Mouse (Mus musculus) spleen, postnatal 14 days (tissue): ENCODE measurements around the gene Cdhr5.
A peak's percentile ranks its signal among the peaks of the same experiment; 100 is the strongest.

Experiments
- DNase-seq, 2 experiments: peaks; one replicate each; pipeline ENCODE4 v3.0.0; 2021 to 2022; ENCODE audit warnings: low spot score in 2 of 2

Cdhr5 gene

DNA sequence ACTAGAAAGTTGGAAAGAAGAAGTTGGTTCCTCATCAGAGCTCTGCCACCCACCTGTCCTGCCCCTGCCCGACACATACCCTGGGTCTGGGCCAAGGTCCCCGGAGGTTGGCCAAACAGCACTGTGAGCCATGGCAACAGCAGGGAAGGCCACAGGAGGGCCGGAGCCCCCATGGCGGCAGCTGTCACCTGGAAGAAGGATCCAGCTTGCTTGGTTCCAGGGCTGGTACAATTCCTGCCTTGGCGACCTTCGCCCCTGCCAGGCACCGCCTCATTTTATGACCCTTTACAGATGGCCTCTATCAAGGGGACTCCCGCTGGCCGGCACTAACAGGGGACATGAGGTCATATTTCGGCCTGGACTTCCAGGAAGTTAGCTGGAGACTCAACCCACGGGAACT, at the start of gene Cdhr5:
Gene Cdhr5 (minus strand): TSS at position 241 of the 400 bp plus-strand sequence.
- no peak for DNase-seq

DNA sequence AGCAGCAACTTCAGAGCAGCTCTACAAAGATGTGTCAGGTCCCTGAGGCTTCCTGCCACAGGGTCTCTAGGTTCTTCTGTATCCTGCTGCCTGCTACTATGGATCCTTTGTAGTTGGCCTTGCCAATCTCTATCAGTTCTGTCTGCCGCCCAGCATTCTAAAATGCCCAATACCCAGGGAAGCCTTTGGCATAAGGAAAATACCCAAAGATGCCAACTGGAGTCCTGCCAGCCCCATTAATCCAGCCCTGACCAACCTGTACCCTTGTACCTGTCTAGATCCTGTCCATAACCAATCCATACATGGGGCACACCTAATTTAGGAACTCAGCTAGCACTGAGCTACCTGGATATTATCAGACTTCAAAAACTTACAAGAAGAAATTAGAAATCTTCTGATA, 48.1 kb upstream of the Cdhr5 start:
- DNase-seq: no peak

DNA sequence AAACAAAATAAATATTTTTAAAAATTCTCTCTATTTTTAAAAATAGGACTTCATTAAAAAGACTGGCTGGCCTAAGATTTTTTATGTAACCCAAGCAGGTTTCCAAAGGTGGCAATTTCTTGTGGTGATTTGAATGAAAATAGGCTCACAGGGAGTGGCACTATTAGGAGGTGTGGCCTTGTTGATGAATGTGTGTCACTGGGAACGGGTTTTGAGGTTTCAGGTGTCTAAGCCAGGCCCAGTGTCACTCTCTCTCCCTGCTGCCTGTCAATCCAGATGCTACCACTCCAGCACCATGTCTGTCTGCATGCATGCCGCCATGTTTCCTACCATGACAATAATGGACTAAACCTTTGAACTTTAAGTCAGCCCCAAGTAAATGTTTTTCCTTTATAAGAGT, 42.9 kb upstream of the Cdhr5 start:
- DNase-seq: no peak

DNA sequence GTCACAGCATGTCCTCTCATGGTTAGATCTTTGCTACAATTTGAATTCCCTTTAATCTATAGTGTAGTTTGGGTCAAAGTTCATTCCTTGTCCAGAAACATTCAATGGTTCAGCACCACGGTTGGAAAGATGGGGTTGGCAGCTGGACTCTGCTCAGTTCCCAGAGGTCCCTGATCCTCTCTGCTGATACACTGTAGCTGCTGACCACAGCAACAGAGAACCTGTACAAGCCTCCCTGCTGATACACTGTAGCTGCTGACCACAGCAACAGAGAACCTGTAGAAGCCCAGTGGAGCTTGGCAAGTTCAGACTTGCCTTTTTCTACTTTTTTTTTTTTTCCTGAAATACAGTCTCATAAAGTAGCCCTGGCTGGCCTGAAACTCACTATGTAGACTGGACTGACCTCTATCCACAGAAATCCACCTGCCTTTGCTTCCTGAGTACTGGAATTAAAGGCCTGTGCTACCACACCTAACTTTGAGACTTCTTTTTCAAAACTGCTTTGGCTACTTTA, 41.1 kb upstream of the Cdhr5 start:
- no peak for DNase-seq

DNA sequence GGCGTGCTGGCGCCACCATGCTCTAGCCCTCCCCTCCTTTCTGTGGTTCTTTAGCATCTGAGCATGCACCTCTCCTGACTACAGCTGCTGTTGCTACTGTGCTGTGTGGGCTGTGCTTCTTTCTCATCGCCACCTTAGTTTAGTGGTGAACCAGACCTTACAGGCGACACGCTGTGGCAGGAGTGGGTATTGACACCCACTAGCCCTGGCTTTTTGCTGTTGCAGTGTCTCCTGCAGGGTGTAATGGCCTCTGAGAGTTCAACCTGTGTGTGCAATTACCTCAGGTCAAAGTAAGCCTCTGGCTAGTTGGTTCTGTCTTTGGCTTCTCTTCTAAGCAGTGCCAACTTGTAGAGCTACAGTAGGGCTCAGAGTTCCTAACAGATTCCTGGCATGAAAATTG, 39.4 kb upstream of the Cdhr5 start:
- peak in 1 of 2 experiments; percentile 58 for DNase-seq

DNA sequence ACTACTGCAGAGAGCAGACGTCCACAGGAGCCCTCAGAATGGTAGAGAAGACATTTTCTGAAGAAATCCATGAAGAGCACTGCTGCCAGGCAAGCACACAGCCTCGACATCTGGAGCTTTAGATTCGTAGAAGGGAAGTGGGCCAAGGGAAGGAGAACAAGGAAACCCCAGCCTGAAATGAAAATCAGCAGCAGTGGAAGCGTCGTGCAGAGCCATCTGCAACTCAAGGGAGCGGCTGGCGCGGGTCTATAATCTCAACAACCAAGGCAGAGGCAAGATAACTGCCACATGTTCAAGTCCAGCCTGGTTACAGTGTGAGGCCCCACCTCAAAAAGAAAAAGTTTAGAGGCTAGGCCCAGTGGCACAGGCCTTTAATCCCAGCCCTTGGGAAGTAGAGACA, 38.5 kb upstream of the Cdhr5 start:
- no peak for DNase-seq

DNA sequence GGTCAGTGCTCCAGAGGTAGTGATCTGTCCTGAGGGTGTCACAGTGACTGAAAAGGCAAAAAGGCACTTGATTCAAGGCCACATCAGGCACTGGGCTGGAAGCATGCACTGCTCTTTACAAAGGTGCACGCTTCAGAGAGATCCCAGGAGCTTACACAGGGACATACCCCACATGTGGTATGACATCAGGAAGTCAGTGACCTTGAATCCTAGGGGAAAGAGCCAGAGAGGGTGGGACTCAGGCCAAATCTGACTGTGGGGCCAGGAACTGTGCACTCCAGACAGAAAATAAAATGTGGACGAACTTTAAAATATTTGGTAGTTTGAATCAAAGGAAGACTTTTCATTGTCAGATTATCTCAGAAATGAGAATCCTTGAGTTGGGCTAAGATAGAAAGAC, 37.8 kb upstream of the Cdhr5 start:
- DNase-seq: no peak

DNA sequence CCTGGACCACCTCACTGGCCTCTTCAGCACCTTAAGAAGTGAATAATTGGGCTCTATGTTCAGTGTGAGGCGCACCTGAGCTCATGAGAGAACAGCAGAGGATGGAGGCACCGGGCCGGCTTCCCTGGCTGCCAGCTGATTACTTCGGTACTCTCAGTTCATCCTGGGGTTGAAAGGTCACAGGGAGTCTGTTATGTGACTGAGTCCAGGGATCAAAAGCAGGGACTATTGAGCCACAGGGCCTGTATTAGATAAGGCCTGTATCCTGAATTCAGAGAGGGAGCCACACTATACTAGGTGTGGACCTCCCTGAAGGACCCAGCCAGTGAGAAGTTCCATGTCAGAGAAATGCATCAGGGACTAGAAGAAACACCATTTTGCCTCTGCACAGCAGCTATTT, 28.0 kb upstream of the Cdhr5 start:
- no peak for DNase-seq

DNA sequence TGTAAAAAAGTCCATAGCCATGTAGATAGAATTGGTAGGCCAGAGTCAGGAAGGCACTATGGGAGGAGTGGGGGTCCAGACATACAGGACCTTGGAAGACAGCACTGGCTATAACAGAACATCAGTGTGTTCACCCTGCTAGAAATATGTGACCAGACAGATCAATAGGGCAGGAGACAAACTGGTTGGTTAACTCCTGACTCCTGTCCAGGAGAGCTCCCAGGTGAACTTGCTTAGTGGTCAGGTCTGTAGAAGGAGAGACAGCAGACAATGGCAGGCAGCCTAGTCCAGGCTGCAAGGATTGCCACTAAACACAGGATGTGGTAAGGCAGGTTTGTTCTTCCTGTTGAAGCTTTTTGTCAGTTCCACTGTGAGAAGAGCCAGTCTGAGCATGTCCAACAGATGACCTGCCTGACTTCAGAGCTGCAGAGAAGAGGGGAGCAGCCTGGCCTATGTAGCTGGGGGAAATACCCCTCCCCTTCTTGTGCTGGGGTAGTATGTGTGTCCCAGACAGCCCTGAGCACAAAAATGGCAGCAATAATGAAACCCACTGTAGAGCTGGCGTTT, 26.2 kb upstream of the Cdhr5 start:
- no peak for DNase-seq

DNA sequence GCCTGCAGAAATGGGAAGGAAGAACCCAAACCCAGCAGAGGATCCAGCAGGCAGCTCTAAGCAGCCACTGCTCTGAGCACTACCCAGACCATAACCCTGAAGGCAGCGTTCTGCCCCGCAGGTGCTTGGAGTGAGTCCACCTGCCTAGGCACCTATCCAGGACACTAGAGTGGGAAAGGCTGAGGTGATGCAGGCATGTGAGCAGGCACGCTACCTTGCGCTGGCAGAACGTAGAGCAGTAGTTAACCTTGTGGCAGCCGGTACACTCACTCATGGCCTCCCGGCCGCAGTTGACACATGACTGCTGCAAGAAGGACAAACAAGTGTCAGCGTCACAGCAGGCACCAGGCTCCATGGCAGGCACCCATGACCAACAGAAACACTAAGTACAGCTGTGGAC, 24.8 kb upstream of the Cdhr5 start:
- no peak for DNase-seq

DNA sequence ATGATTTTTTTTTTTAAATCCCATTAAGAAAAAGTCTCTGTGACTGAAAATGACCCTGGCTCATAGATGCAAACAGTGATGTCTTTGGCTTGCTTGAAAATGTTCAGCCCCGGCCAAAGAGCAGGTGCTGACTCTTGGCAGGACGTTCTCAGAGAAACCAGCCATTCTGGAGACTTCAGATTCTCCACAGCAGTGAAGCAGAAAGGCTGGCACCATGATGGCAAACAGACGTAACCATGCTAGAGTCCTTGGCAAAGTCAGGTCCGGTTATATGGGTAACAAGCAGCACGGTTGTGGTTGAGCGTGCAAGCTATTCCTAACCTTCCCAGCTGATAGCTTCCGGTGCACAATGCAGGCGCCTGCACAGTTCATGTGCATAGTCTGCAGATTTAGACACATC, 22.6 kb upstream of the Cdhr5 start:
- DNase-seq: no peak

DNA sequence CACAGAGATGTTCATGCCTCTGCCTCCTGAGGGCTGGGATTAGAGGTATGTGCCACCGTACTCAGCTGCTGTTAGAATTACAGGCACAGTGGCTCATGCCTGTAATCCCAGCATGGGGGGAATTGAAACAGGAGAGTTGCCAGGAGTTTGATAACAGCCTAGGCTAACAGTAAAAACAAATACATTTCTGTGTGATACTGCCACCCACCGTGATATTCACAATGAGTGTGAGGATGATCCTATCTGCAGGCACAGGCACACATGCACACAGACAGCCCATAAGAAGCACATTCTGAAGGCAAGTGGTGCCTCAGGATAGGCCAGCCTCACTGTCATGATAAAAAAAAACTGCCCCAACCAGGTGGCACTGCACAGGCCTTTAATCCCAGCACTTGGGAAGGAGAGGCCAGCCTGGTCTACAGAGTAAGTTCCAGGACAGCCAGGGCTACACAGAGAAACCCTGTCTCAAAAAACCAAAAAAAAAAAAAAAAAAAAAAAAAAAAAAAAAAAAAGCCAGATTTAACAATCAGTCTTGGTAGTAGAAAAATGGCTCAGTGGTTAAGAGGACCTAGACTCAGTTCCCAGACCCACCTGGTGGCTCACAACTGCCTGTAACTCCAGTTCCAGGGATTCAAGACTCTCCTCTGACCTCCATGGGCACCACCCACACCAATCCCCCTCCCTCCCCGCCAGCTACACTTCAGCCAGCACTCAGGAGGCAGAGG, 21.5 kb upstream of the Cdhr5 start:
- DNase-seq: no peak

DNA sequence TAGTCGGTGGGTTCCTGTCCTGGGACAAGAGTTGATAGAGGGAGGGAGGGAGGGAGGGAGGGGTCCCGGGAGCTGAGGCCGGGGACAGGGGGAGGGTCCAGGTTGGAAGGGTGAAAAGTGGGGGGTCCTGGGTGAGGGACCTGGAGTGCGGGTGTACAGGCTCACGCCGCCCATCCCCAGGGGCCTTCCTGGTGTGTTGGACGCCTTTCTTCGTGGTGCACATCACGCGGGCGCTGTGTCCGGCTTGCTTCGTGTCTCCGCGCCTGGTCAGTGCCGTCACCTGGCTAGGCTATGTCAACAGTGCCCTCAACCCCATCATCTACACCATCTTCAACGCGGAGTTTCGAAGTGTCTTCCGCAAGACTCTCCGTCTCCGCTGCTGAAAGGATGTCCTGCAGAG, 17.9 kb upstream of the Cdhr5 start:
- DNase-seq: no peak

DNA sequence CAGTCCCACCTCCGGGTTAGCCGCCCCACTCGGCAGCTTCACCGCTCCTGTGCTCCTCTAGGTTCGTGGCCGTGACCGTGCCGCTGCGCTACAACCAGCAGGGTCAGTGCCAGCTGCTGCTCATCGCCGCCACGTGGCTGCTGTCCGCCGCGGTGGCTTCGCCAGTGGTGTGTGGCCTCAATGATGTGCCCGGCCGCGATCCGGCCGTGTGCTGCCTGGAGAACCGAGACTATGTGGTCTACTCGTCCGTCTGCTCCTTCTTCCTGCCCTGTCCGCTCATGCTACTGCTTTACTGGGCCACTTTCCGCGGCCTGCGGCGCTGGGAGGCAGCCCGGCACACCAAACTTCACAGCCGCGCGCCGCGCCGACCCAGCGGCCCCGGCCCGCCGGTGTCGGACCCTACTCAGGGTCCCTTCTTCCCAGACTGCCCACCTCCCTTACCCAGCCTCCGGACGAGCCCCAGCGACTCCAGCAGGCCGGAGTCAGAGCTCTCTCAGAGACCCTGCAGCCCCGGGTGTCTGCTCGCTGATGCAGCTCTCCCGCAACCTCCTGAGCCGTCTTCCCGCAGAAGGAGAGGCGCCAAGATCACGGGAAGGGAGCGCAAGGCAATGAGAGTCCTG, 17.4 kb upstream of the Cdhr5 start:
- no peak for DNase-seq

DNA sequence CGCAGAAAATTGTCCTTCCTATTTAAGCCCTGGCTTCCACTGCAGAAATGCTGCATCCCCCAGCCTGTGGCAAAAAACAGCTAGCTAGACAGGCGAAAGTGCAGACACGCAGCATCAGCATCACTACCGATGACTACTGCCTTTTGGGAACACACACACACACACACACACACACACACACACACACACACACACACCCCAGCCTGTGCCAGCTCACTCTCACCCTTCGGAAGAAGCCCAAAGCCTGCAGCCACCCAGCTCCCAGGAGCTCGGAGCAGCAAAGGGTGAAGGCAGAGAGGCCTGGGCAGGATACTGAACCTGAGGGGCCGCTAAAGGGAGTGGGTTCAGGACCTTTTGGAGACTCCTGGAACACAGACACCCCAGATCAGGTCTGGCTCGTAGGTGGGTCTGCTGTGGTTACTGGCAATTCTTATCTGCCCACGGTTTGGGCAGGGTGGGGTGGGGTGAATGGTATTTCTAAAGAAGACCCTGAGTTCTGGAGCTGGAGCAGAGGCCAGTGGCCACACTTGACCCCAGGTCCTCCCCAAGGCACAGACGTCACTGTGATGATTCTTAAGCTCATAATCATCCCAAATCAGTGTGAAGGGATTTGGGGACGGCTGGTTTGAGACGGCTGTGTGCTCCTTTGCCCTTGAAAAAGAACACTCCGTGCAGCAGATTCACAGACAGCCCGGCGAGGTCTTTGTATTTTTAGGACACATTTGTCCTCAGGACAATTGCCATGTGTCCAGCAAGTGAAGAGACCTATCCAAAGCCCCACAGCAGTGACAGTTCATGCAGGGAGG, 16.2 kb upstream of the Cdhr5 start:
- DNase-seq: no peak

DNA sequence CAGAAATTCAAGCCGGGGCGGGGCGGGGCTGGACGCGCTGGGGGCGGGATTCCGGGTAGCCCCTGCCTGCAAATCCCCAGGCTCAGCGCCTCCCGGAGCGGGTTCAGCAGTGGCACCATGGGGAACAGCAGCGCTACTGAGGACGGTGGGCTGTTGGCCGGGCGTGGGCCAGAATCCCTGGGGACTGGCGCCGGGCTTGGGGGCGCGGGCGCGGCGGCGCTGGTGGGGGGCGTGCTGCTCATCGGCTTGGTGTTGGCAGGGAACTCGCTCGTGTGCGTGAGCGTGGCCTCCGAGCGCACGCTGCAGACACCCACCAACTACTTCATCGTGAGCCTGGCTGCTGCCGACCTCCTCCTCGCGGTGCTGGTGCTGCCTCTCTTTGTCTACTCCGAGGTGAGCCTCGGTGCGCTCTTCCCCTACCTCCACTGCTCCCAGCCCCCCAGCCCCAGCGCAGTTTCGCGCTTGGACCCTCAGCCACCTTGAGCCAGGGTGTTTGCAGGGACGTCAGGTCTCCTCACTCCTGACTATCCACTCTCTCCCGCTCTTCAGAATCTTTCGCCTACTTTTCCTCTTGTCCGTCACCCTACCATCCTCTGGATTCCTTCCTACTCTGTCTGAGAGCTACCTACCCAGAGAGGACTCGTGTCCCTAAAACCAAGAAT, 15.5 kb upstream of the Cdhr5 start, which contains the start of gene Drd4:
Gene Drd4 (plus strand): TSS at position 86 of the 662 bp plus-strand sequence.
- DNase-seq: no peak

DNA sequence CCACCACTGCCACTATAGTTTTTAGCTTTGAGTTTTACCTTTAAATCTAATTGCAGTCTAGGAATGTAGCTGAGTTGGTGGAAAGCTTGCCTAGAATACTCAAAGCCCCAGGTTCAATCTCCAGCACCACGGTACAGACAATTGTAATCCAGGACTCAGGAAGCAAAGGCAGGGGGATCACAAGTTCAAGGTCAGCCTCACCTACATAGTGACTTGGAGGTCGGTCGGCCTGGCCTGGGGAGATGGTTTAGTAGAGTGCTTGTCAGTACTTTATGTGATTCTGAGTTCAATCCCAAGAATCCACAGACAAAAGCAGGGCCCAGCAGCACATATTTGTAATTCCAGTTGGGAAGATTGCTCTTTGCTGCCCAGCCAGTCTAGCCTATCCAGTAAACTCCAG, 11.5 kb upstream of the Cdhr5 start:
- no peak for DNase-seq

DNA sequence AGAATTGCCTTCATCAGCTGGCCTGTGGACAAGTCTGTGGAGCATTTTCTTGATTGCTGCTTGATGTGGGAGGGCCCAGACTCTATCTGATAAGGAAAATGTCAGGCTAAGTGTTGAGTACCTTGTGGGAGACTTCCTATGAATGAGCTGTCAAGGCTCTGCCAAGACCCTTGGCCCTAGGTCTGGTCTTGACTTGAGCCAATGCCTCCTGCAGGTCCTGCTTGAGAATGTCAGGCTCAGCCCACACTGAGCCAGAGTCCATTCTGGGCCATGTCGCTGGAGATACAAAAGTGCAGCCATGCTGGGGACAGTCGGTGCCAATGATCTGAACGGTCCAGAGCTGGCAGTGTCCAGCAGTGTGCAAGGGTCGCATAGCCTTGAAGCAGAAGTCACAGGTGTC, 6.2 kb upstream of the Cdhr5 start:
- no peak for DNase-seq

DNA sequence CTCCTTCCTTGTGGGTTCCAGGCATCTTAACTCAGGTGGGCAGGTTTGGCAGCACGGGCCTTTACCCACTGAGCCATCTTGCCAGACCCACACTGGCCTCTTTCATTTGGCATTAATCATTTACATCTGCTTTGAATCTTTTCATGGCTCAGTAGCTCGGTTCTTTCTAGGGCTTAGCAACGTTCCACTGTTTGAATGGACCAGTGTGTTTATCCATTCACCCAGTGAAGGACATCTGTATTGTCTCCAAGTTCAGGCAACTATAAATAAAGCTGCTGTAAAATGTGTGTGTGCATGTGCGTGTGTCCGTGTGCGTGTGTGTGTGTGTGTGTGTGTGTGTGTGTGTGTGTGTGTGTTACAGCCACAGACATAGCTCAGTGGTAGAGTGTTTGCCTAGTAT, 4.9 kb upstream of the Cdhr5 start:
- no peak for DNase-seq

DNA sequence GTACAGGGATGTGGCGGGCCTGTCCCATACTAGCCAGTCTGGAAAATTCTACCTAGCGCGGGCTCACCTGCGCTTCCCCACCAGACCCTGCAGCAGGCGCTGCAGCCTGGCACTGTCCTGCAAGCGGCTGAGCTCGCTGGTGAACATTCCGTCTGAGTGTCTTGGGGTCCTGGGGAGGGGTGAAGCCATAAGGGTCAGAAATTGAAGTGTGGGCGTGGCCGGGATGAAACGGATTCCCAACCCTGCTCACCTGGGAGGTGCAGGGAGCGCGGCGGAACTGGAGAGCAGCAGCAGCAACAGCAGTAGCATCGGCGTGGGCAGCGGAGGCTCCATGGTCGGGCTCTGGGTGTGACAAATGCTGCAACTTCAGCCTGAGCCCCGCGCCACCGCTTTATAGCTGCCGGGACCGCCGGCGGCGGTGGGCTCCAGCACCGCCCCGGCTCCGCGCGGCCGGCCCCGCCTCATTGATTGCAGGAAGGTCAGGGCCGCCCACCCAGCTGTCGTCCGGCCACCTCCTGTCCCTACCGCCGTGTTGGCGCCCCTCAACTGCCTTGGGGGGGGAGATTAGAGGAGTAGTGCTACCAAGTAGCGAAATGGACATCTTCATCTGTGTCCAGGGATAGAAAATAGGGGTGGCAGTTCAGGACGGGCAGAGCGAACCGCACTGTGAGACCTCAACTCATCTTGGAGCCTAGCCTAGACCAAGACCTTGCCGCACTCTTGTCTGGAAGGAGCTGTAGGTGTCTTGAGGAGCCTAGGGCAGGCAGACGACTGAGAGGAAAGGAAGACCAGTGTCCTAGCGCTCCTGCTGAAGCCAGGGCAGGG, 2.4 kb upstream of the Cdhr5 start, which contains the start of gene Sct:
Gene Sct (minus strand): TSS at position 368 of the 825 bp plus-strand sequence.
- DNase-seq: no peak
